Mouse (Mus musculus): ENCODE measurements at regions not wholly inside any gene's neighbourhood (a gene's known extent, or its start where the extent isn't known, plus 50 kb on each side); places are given as distances from the start of the nearest gene placed in this dataset.

DNA sequence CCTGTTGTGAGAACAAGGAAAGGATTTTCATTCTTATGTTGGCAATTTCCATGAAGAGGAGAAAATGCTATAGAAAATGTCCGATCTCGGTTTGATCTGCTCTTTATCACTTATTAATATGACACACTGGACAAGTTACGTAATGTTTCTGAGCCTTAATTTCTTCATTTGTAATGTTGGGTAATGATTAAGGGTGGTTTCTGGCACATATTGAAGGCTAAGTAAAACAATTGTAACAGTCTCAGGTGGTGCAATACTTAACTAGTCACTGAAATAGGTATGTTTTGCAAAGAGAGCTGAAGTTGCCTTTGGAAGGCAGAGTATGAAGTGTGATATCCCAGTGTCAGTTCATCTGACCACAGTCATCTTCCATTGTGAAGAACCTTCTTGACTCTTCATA lies 1427.2 kb upstream of the A1bg start:
- TF ChIP-seq POLR2A (IDR thresholded peaks at IDR 0.05; ENCODE audit: insufficient read depth, low read depth, low read length): no peak
- no peak for TF ChIP-seq CTCF (IDR thresholded peaks at IDR 0.05)
- TF ChIP-seq EP300 (IDR thresholded peaks at IDR 0.05; ENCODE audit: insufficient read depth, low read depth, low read length): no peak

All from heart, adult 2 months (tissue).